Mouse (Mus musculus) kidney, adult 2 months (tissue): ENCODE results near the gene Mcmbp. TPM values are rescaled to one million over a fixed set of nuclear protein-coding genes. Genes with fewer than 3 reads are reported as not detected.

Experiments
- DNase-seq: peaks from one replicate; pipeline ENCODE4 v3.0.0; 2021
- H3K27ac ChIP-seq: fragments of 200-500 bp; 2 replicates; pipeline ENCODE4 v1.5.1; 2012; ENCODE audit warnings: low read depth, low read length, control low read depth, inconsistent platforms; ENCODE audit not compliant: insufficient read depth
- H3K27me3 ChIP-seq: fragments of 200-500 bp; replicated peaks from 2 replicates; pipeline ENCODE4 v1.6.1; 2012; ENCODE audit warnings: mild to moderate bottlenecking, moderate library complexity, low read length, inconsistent platforms; ENCODE audit not compliant: control insufficient read depth, insufficient read depth
- H3K36me3 ChIP-seq: fragments of 200-500 bp; 2 replicates; pipeline ENCODE4 v1.6.1; 2012; ENCODE audit warnings: mild to moderate bottlenecking, moderate library complexity, low read length, inconsistent platforms; ENCODE audit not compliant: control insufficient read depth, insufficient read depth
- H3K4me1 ChIP-seq: fragments of 200-500 bp; 2 replicates; pipeline ENCODE4 v1.6.1; 2011; ENCODE audit warnings: low read length; ENCODE audit not compliant: control insufficient read depth, insufficient read depth
- H3K4me3 ChIP-seq: fragments of 200-500 bp; 2 replicates; pipeline ENCODE4 v1.5.1; 2011; ENCODE audit warnings: mild to moderate bottlenecking, low read depth, low read length, control low read depth; ENCODE audit not compliant: insufficient read depth
- CTCF ChIP-seq: fragments of 200-500 bp; conservative IDR thresholded peaks from 2 replicates; pipeline ENCODE4 v1.5.1; 2011; ENCODE audit warnings: low read depth, mild to moderate bottlenecking, control low read depth, low read length, moderate library complexity, mixed read lengths; ENCODE audit not compliant: insufficient read depth, insufficient read length
- POLR2A ChIP-seq: fragments of 200-500 bp; IDR thresholded peaks from one replicate; pipeline ENCODE4 v1.6.1; 2011; ENCODE audit warnings: low read depth, low read length, control low read depth
- WGBS: fragments of 180-500 bp; shearing (Covaris S2); methylation state at CpG from one replicate; pipeline ENCODE4 v1.1.7; 2018; 5-methylcytosine and 5-hydroxymethylcytosine counted together
- polyA plus RNA-seq: library from polyadenylated mRNA; depleted of rRNA; stranded (reverse); fragments of >200 nt; gene quantifications from 2 replicates; pipeline ENCODE4 v1.2.3, GENCODE M21; 2012

The Mcmbp gene
- polyA plus RNA-seq, 1 experiment, result 19.8 TPM

- no peaks in the 10 kb centered on the region for H3K4me1 ChIP-seq
- H3K27me3 ChIP-seq, result no peaks in the 10 kb centered on the region
- no peak for TF ChIP-seq POLR2A
- TF ChIP-seq CTCF, result peak; percentile 90
- no peak overlapping the region for H3K4me3 ChIP-seq
- 9% methylated on average over 7 of the region's 7 CpGs for WGBS
- H3K27ac ChIP-seq, result no peak overlapping the region
- peak; percentile 80 for DNase-seq
- no peaks in the 10 kb centered on the region; the same call in none of the 2 replicates for H3K36me3 ChIP-seq
These were observed 50.2 kb downstream of the Mcmbp start for GRCm38 (mm10) chr7:128690070-128690469.

GRCm38 (mm10) chr7:128689347-128689746, 50.9 kb downstream of the Mcmbp start:
- no peaks in the 10 kb centered on the region for H3K27me3 ChIP-seq
- no peak overlapping the region for H3K27ac ChIP-seq
- 86% methylated on average over 8 of the region's 8 CpGs for WGBS
- no peak for DNase-seq
- TF ChIP-seq POLR2A (no peak), CTCF (no peak)
- no peaks in the 10 kb centered on the region for H3K4me1 ChIP-seq
- H3K36me3 ChIP-seq, result no peaks in the 10 kb centered on the region; the same call in none of the 2 replicates
- H3K4me3 ChIP-seq, result no peak overlapping the region

- H3K36me3 ChIP-seq, result no peaks in the 10 kb centered on the region; the same call in none of the 2 replicates
- no peak overlapping the region for H3K27ac ChIP-seq
- WGBS, result 66% methylated on average over 56 of the region's 56 CpGs
- no peaks in the 10 kb centered on the region for H3K4me1 ChIP-seq
- H3K4me3 ChIP-seq, result peak overlapping the region; percentile 49
- peak; percentile 47 for DNase-seq
- TF ChIP-seq CTCF (no peak), POLR2A (no peak)
- no peaks in the 10 kb centered on the region for H3K27me3 ChIP-seq
These were observed 52.3 kb downstream of the Mcmbp start for GRCm38 (mm10) chr7:128687821-128688564.

GRCm38 (mm10) chr7:128678546-128678945, 61.7 kb downstream of the Mcmbp start:
- TF ChIP-seq POLR2A (no peak), CTCF (no peak)
- DNase-seq, result peak; percentile 29
- no peak overlapping the region for H3K4me3 ChIP-seq
- WGBS, result 59% methylated on average over 3 of the region's 3 CpGs
- no peaks in the 10 kb centered on the region; the same call in none of the 2 replicates for H3K36me3 ChIP-seq
- no peak overlapping the region for H3K27ac ChIP-seq
- no peaks in the 10 kb centered on the region for H3K4me1 ChIP-seq
- no peaks in the 10 kb centered on the region for H3K27me3 ChIP-seq

GRCm38 (mm10) chr7:128672408-128673010, 67.8 kb downstream of the Mcmbp start:
- Histone ChIP-seq H3K27me3 (no peaks in the 10 kb centered on the region), H3K36me3 (peaks cover 4% of the 10 kb centered on the region), H3K27ac (no peak overlapping the region), H3K4me3 (no peak overlapping the region), H3K4me1 (no peaks in the 10 kb centered on the region)
- 61% methylated on average over 15 of the region's 15 CpGs for WGBS
- DNase-seq, result no peak
- TF ChIP-seq POLR2A, result no peak
- no peak for TF ChIP-seq CTCF

- Histone ChIP-seq H3K27me3 (no peaks in the 10 kb centered on the region), H3K4me3 (no peak overlapping the region), H3K36me3 (peaks cover 4% of the 10 kb centered on the region), H3K27ac (no peak overlapping the region), H3K4me1 (no peaks in the 10 kb centered on the region)
- TF ChIP-seq POLR2A (no peak), CTCF (no peak)
- WGBS, result 54% methylated on average over 8 of the region's 8 CpGs
- no peak for DNase-seq
These were observed 68.3 kb downstream of the Mcmbp start for GRCm38 (mm10) chr7:128671952-128672351.

GRCm38 (mm10) chr7:128668831-128669230, 71.5 kb downstream of the Mcmbp start:
- DNase-seq, result no peak
- no peaks in the 10 kb centered on the region for H3K27me3 ChIP-seq
- WGBS, result 56% methylated on average over 2 of the region's 2 CpGs
- H3K4me3 ChIP-seq, result no peak overlapping the region
- no peak for TF ChIP-seq CTCF
- TF ChIP-seq POLR2A, result no peak
- H3K27ac ChIP-seq, result no peak overlapping the region
- H3K4me1 ChIP-seq, result no peaks in the 10 kb centered on the region
- peaks cover 7% of the 10 kb centered on the region for H3K36me3 ChIP-seq
